Mouse (Mus musculus): ENCODE measurements around the gene Mink1.

Mink1 gene

DNA sequence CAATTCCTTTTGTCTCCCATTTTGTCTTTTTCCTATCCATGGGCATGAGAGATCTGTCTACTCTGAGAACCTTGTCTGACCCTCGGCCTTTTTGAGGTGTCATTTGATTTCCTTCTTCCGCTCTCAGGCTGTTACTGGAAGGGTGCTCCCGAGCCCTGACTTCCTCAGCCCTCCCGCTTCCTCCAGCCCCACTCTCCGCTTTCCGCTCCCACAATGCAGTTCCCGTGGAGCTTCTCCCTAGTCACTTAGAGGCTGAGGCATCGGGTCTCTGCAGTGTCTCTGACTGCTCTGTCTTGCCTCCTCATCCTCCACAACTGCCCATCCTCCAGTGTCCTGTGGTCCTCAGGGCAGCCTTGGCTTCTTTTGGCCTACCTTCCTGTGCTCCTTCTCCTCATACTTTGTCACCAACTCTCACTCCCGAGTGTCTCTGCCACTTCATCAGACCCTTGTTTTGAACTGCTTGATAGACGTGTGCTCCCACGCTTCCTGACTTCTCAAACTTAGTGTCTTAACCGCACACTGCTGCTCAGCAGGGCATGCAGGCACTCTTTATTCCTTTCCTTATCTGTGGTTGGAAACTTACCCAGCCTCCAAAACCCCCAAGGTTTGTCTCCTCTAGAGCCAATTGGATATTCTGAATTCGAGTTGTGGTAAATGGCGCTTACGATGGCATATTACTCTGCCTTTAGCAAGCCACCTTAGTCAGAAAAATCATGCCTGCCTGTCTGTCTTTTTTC is 31.7 kb downstream of the Mink1 start:
- no peak for DNase-seq (ENCODE audit: low spot score)

DNA sequence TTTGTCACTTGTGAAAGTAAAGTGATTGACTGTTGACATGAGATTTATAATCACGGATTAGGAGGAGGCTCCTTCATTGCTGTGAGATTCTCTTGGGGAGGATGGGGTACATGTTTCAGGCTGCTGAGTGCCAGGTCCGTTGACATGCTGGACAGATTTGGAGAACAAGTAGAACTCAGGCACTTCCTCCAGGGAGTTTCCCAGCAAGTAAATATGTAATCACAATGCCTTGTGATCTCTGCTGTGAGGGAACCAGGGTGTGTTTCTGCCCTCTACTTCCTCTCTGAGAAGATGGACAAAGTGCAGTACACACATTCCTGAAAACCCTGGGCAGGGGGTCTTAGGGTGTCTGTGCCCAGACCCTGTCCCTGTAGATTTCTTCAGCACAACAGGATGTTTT is 33.0 kb downstream of the Mink1 start:
- no peak for DNase-seq (ENCODE audit: low spot score)

DNA sequence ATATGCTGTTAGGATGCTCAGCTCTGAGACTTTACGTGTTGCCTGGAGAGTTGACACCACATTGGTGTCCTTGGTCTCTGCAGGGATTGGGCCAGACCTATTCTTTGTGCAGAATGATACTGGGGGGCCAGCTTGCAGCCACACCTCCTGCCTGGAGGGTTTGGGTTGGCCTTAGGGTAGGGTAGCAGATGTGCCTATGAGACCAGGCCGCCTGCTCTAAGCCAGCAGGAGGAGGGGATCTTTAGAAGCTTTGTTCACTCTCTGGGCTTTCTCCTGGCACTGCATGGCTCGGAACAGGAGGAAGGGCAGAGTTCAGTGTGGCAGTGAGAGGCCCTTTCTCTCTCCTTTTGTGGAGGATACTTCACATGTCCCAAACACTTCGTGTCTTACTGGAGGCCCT is 33.4 kb downstream of the Mink1 start:
- DNase-seq (ENCODE audit: low spot score): no peak

GRCm38 (mm10) chr11:70597301-70597700 is 34.6 kb downstream of the Mink1 start:
- DNase-seq (ENCODE audit: low spot score): no peak

GRCm38 (mm10) chr11:70598451-70598953 is 35.8 kb downstream of the Mink1 start:
- DNase-seq (ENCODE audit: low spot score): no peak

GRCm38 (mm10) chr11:70605024-70605566 is 42.4 kb downstream of the Mink1 start:
- DNase-seq (ENCODE audit: low spot score): no peak

GRCm38 (mm10) chr11:70606717-70607116 is 44.0 kb downstream of the Mink1 start:
- DNase-seq (ENCODE audit: low spot score): no peak

DNA sequence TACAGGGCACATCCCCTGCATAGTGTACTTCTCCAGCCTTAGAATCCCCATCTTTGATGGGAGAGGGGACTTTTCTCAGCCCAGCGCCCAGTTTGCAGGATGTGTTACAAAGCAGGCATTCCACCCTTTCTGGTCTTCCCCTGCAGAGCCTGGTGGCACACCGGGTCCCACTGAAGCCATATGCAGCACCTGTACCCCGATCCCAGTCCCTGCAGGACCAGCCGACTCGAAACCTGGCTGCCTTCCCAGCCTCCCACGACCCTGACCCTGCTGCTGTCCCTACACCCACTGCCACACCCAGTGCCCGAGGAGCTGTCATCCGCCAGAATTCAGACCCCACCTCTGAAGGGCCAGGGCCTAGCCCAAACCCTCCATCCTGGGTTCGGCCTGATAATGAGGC is 44.9 kb downstream of the Mink1 start:
- DNase-seq (ENCODE audit: low spot score): no peak

GRCm38 (mm10) chr11:70608381-70609066 is 45.8 kb downstream of the Mink1 start:
- no peak for DNase-seq (ENCODE audit: low spot score)

GRCm38 (mm10) chr11:70610752-70611151 is 48.1 kb downstream of the Mink1 start:
- DNase-seq (ENCODE audit: low spot score): no peak

GRCm38 (mm10) chr11:70612505-70612904 is 49.8 kb downstream of the Mink1 start:
- DNase-seq (ENCODE audit: low spot score): no peak

GRCm38 (mm10) chr11:70615074-70615473 is 52.4 kb downstream of the Mink1 start:
- no peak for DNase-seq (ENCODE audit: low spot score)

GRCm38 (mm10) chr11:70615516-70616093 is 52.9 kb downstream of the Mink1 start, which contains the start of gene 4930544D05Rik:
Gene 4930544D05Rik, plus strand, starts transcription at chr11:70615848.
- DNase-seq (ENCODE audit: low spot score): no peak

DNA sequence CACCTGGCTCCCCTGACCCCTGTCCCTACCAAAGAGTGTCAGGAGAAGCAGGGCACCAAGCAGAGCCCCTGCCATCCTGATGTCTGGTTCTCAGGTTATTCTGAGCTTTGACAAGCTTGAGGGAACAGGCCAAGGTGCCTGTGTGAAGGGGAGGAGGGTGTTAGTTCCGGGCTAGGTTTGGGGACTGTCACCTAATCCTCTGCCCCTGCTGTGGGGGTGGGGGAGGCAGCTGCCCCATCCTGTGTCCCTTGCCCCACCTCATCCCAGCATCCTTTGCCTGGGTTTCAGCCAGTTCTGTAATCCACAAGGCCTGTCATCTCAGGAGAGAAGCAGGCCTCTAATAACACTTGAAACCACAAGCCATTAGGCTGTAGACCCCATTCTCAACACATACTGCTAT is 56.4 kb downstream of the Mink1 start, which contains the start of gene Chrne:
Chrne (minus strand) TSS at position 116 of the 400 bp plus-strand sequence.
- DNase-seq (ENCODE audit: low spot score): no peak

DNA sequence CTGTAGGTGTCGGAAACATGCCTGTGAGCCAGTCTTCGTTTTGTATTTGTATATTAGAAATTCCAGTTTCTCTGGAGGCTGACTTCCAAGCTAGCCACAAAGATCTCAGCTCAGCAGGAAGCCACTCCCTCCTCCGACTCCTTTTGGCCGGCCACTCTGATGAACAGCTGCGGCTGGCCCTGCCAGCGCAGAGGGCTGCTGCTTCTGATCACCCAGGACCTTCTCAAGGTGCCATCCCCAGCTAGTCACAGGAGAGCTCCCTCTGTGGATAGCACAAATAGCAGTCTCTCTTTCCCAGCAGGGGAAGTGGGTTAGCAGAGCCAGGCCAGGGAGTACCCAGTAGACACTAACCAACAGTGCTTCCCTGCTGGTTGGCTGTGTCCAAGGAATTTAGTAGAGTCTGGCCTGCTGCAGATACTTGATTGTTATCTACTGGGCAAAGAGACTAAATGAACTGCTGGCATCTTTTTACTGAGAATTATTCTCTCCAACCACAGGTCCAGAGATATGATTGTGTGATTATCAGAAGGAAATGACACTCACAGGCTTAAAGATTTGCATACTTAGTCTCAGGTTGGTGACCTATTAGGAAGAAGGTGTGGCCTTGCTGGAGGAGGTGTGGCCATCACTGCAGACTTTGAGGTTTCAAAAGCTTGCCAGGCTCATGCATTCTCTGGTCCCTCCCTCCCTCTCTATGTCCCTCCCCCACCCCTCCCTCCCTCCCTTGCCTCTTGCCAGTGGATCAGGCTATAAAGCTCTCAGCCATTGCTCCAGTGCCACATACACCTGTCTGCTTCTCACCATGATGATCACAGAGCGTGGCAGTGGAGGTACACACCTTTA is 59.5 kb downstream of the Mink1 start:
- no peak for DNase-seq (ENCODE audit: low spot score)

GRCm38 (mm10) chr11:70623053-70623742 is 60.5 kb downstream of the Mink1 start:
- DNase-seq (ENCODE audit: low spot score): no peak

DNA sequence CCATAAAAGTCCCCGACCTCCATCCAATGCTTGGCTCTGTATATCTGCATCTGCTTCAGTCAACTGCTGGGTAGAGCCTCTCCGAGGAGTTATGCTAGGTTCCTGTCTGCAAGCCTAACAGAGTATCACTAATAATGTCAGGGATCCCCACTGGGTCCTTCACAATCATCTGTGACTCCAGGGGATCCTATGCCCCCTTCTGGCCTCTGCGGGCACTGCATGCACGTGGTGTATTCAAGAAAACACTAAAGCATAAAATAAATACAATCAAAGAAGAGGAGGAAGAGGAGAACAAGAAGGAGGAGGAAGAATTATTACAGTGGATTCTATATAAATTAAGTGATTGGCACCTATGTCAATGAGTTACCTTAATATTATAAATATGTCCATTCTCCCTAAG is 62.8 kb downstream of the Mink1 start:
- no peak for DNase-seq (ENCODE audit: low spot score)

DNA sequence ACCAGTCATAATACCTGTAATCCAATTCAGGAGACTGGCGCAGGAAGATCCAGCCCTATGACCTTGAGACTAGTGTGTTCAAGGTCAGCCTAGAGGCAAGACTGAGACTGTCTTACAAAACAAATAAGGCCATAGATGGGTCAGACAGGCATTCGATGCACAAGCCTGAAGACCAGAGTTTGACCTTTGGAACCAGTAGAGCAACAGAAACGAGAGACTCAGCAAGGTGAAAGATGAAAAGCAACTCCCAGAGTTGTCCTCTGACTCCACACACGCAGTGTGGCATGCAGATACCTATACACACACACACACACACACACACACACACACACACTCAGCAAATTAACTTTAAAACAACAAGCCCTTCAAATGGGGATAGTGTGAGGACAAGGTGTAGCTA is 64.2 kb downstream of the Mink1 start:
- DNase-seq (ENCODE audit: low spot score): no peak

GRCm38 (mm10) chr11:70628431-70628830 is 65.8 kb downstream of the Mink1 start:
- no peak for DNase-seq (ENCODE audit: low spot score)

GRCm38 (mm10) chr11:70629557-70629956 is 66.9 kb downstream of the Mink1 start:
- DNase-seq (ENCODE audit: low spot score): no peak

DNA sequence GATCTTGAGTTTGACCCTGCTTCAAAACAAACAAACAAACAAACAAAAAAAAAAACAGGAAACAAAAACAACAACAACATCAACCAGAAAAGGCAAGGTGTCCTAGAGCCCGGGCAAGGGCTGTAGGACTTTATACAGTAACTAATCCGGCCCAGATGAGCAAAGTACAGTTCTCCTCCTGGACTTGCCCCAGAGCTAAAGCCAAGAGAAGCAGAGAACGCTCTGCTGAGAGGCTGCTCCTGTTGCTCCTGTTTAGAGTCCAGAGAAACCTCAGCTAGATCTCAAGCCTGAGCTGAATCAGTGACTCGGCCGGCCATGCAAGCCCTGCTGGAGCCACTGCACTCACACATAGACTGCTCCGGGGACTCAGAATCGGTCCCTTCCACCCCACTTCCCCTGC is 67.4 kb downstream of the Mink1 start:
- DNase-seq (ENCODE audit: low spot score): no peak

Data from urinary bladder, postnatal 10 days (tissue).